Mouse (Mus musculus) CH12.LX (cell line): ENCODE results near the gene Pcdh8. TPM values are rescaled to one million over a fixed set of nuclear protein-coding genes. Genes with fewer than 3 reads are reported as not detected.

ENCODE experiments used
- DNase-seq: peaks from one replicate; pipeline ENCODE4 v3.0.0-alpha.2; 2013; ENCODE audit errors: extremely low read depth
- H3K27ac ChIP-seq: 2 replicates; pipeline ENCODE4 v1.5.1; 2012; ENCODE audit warnings: low read depth, mild to moderate bottlenecking, control low read depth, moderate library complexity; ENCODE audit not compliant: insufficient read depth
- H3K27me3 ChIP-seq: replicated peaks from 2 replicates; pipeline ENCODE3; 2012; ENCODE audit warnings: inconsistent platforms
- H3K36me3 ChIP-seq, 2 experiments: replicated peaks in 1 of 2; 2 replicates each; pipeline versions ENCODE3 to v1.6.1; 2012; ENCODE audit warnings: inconsistent platforms in 1 of 2, low read length in 1 of 2, mild to moderate bottlenecking in 1 of 2, mixed read lengths in 1 of 2, moderate library complexity in 1 of 2; ENCODE audit not compliant: control insufficient read depth in 1 of 2, insufficient read depth in 1 of 2
- H3K4me1 ChIP-seq, 2 experiments: 2 replicates each; pipeline ENCODE4 v1.6.1; 2012; ENCODE audit warnings: inconsistent platforms in 1 of 2, moderate library complexity in 1 of 2; ENCODE audit not compliant: insufficient read depth in 2 of 2, control insufficient read depth in 1 of 2
- H3K4me2 ChIP-seq: 2 replicates; pipeline ENCODE4 v1.6.1; 2012; ENCODE audit warnings: low read depth, mild to moderate bottlenecking, control low read depth; ENCODE audit not compliant: poor library complexity, insufficient read depth, severe bottlenecking
- H3K4me3 ChIP-seq, 3 experiments: fragments of 150-350 bp in 1 of 3; sonication (generic) in 1 of 3; replicated peaks in 1 of 3; 2 replicates each; pipeline versions ENCODE3 to v1.5.1; 2011 to 2012; ENCODE audit warnings: low read depth in 2 of 3, low read length in 2 of 3, mild to moderate bottlenecking in 2 of 3, moderate library complexity in 2 of 3, control low read depth in 1 of 3, improper control_type of control experiment in 1 of 3, inconsistent platforms in 1 of 3, mixed read lengths in 1 of 3; ENCODE audit not compliant: poor library complexity in 1 of 3
- H3K79me2 ChIP-seq: replicated peaks from 2 replicates; pipeline ENCODE4 v1.6.1; 2012; ENCODE audit warnings: mild to moderate bottlenecking, moderate library complexity; ENCODE audit not compliant: control insufficient read depth, poor library complexity, insufficient read depth, severe bottlenecking; ENCODE audit errors: extremely low read depth
- H3K9ac ChIP-seq: 2 replicates; pipeline ENCODE4 v1.6.1; 2012; ENCODE audit warnings: low read depth, mild to moderate bottlenecking, control low read depth, moderate library complexity; ENCODE audit not compliant: insufficient read depth
- H3K9me3 ChIP-seq: replicated peaks from 2 replicates; pipeline ENCODE3; 2012; ENCODE audit warnings: low read length, inconsistent platforms, mixed read lengths
- CTCF ChIP-seq, 2 experiments: IDR thresholded peaks in 1 of 2; conservative IDR thresholded peaks in 1 of 2; 2 replicates each; pipeline ENCODE4 v1.5.1; 2011 to 2012; ENCODE audit warnings: low read depth in 2 of 2, low read length in 2 of 2, improper control_type of control experiment in 1 of 2, inconsistent platforms in 1 of 2, mild to moderate bottlenecking in 1 of 2, moderate library complexity in 1 of 2
- ETS1 ChIP-seq: conservative IDR thresholded peaks from 2 replicates; pipeline ENCODE4 v1.6.1; 2012; ENCODE audit warnings: low read depth, mild to moderate bottlenecking, inconsistent platforms, low read length, improper control_type of control experiment, moderate library complexity
- KAT2A ChIP-seq: IDR thresholded peaks from 2 replicates; pipeline ENCODE4 v1.6.1; 2012; ENCODE audit warnings: low read length, improper control_type of control experiment, inconsistent platforms; ENCODE audit not compliant: insufficient replicate concordance
- MAFK ChIP-seq: IDR thresholded peaks from 2 replicates; pipeline ENCODE4 v1.6.1; 2011; ENCODE audit warnings: low read length, improper control_type of control experiment; ENCODE audit not compliant: insufficient replicate concordance
- MEF2A ChIP-seq: IDR thresholded peaks from 2 replicates; pipeline ENCODE4 v1.6.1; 2014; ENCODE audit warnings: low read depth, mild to moderate bottlenecking, inconsistent platforms, low read length, improper control_type of control experiment, borderline replicate concordance
- MXI1 ChIP-seq: IDR thresholded peaks from 2 replicates; pipeline ENCODE4 v1.6.1; 2011; ENCODE audit warnings: mild to moderate bottlenecking, low read depth, low read length, improper control_type of control experiment
- POLR2AphosphoS2 ChIP-seq: IDR thresholded peaks from 2 replicates; pipeline ENCODE4 v1.6.1; 2011; ENCODE audit warnings: low read depth, low read length, improper control_type of control experiment
- RAD21 ChIP-seq: IDR thresholded peaks from 2 replicates; pipeline ENCODE4 v1.6.1; 2011; ENCODE audit warnings: low read depth, mild to moderate bottlenecking, low read length, improper control_type of control experiment, moderate library complexity
- SIN3A ChIP-seq: IDR thresholded peaks from 2 replicates; pipeline ENCODE4 v1.6.1; 2012; ENCODE audit warnings: low read length, improper control_type of control experiment, inconsistent platforms
- USF1 ChIP-seq: IDR thresholded peaks from 2 replicates; pipeline ENCODE4 v1.6.1; 2014; ENCODE audit warnings: low read depth, mild to moderate bottlenecking, inconsistent platforms, low read length, improper control_type of control experiment
- ZC3H11A ChIP-seq: IDR thresholded peaks from 2 replicates; pipeline ENCODE4 v1.6.1; 2012; ENCODE audit warnings: low read depth, mild to moderate bottlenecking, inconsistent platforms, low read length, improper control_type of control experiment
- ZKSCAN1 ChIP-seq: IDR thresholded peaks from 2 replicates; pipeline ENCODE4 v1.6.1; 2012; ENCODE audit warnings: low read depth, inconsistent platforms, low read length, improper control_type of control experiment, borderline replicate concordance
- dilution Hi-C: fragments of 300-500 bp; cut with MboI; formaldehyde crosslinking; loops from 2 replicates; pipeline ENCODE4 v1.14.3; 2020; ENCODE audit warnings: low sequenced_read_pairs; ENCODE audit not compliant: extremely low pct_unique_long_range_greater_than_20kb, extremely low pct_ligation_motif_present
- in situ Hi-C: fragments of 300-500 bp; cut with MboI; formaldehyde crosslinking; loops from 3 replicates; pipeline ENCODE4 v1.14.3; 2019; ENCODE audit warnings: low sequenced_read_pairs, low pct_ligation_motif_present, low pct_unique_long_range_greater_than_20kb, mixed read lengths
- polyA plus RNA-seq: library from polyadenylated mRNA; unstranded; fragments of >175 nt; gene quantifications from 2 replicates; pipeline ENCODE4 v1.2.1, GENCODE M21; 2012; ENCODE audit warnings: low read depth; ENCODE audit not compliant: insufficient read length
- total RNA-seq, 2 experiments: library from RNA; depleted of rRNA; stranded (reverse); fragments of 300-350 nt in 1 of 2; fragments of >200 nt in 1 of 2; gene quantifications; 2 replicates each; pipeline ENCODE4 v1.2.3; 2012 to 2014

The Pcdh8 gene
- total and polyA plus RNA-seq, 3 experiments: not detected

GRCm38 (mm10) chr14:79754157-79754556 lies 17.0 kb downstream of the Pcdh8 start:
- H3K4me2 ChIP-seq: no peak overlapping the region
- H3K4me3 ChIP-seq: no peak overlapping the region
- no peaks in the 10 kb centered on the region for H3K27me3 ChIP-seq
- TF ChIP-seq MXI1 (no peak), ETS1 (no peak), KAT2A (no peak), POLR2AphosphoS2 (no peak), SIN3A (no peak), ZKSCAN1 (no peak), MEF2A (no peak)
- in situ Hi-C loops: no loop called here
- no peak for DNase-seq
- H3K79me2 ChIP-seq: no peaks in the 10 kb centered on the region
- no peaks in the 10 kb centered on the region for H3K9me3 ChIP-seq
- no peaks in the 10 kb centered on the region for H3K4me1 ChIP-seq
- no peaks in the 10 kb centered on the region for H3K36me3 ChIP-seq
- dilution Hi-C loops: no loop called here
- no peak overlapping the region for H3K9ac ChIP-seq
- H3K27ac ChIP-seq: no peak overlapping the region

GRCm38 (mm10) chr14:79753733-79754132 lies 17.4 kb downstream of the Pcdh8 start:
- Histone ChIP-seq H3K27ac (no peak overlapping the region), H3K4me2 (no peak overlapping the region), H3K4me1 (no peaks in the 10 kb centered on the region), H3K36me3 (no peaks in the 10 kb centered on the region), H3K27me3 (no peaks in the 10 kb centered on the region), H3K9me3 (no peaks in the 10 kb centered on the region), H3K79me2 (no peaks in the 10 kb centered on the region), H3K9ac (no peak overlapping the region), H3K4me3 (no peak overlapping the region)
- TF ChIP-seq ZKSCAN1: no peak
- no peak for DNase-seq
- in situ Hi-C loops (no loop called here), dilution Hi-C loops (no loop called here)

DNA sequence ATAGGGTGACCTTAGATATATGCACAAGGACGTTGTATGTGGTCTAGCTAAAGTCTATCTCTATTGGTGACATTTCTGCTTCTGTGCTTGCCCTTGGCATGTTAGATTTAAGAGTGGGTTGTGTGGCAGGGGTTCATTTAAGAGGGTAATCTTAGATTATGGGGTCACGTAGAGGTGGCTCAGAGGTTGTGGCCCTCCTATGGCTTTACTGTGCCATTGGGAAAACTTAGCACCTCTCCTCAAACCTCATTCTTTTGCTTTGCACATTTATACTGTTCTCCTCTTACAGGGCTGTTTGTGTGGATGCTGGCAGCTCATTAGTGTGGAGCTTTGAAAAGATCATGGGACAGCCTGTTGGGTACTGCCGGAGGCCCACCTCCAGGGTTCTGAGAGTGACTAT lies 30.6 kb downstream of the Pcdh8 start:
- Histone ChIP-seq H3K79me2 (no peaks in the 10 kb centered on the region), H3K27me3 (no peaks in the 10 kb centered on the region), H3K4me2 (no peak overlapping the region), H3K27ac (no peak overlapping the region), H3K9me3 (no peaks in the 10 kb centered on the region), H3K36me3 (no peaks in the 10 kb centered on the region), H3K4me3 (no peak overlapping the region), H3K9ac (no peak overlapping the region), H3K4me1 (peaks cover 5 to 32% of the 10 kb centered on the region in 2 experiments; a peak in 3 of 4 replicates)
- in situ Hi-C loops (no loop called here), dilution Hi-C loops (no loop called here)
- TF ChIP-seq KAT2A (no peak), SIN3A (no peak), ZC3H11A (no peak), POLR2AphosphoS2 (no peak), RAD21 (no peak), MAFK (no peak), USF1 (no peak), CTCF (conservative IDR thresholded peaks at IDR 0.05 in 1 of 2, IDR thresholded peaks at IDR 0.05 in 1 of 2; ENCODE audit: low read depth in 2 of 2, low read length in 2 of 2) (no peak)
- no peak for DNase-seq
